Mouse (Mus musculus) kidney, adult 2 months (tissue): ENCODE measurements around the gene Samd1. TPM values are rescaled to one million over a fixed set of nuclear protein-coding genes. Genes with fewer than 3 reads are reported as not detected.
A peak's percentile ranks its signal among the peaks of the same experiment; 100 is the strongest.

ENCODE experiments used
- DNase-seq: peaks from one replicate; pipeline ENCODE4 v3.0.0; 2021
- H3K27ac ChIP-seq: fragments of 200-500 bp; 2 replicates; pipeline ENCODE4 v1.5.1; 2012; ENCODE audit warnings: low read depth, low read length, control low read depth, inconsistent platforms; ENCODE audit not compliant: insufficient read depth
- H3K27me3 ChIP-seq: fragments of 200-500 bp; replicated peaks from 2 replicates; pipeline ENCODE4 v1.6.1; 2012; ENCODE audit warnings: mild to moderate bottlenecking, moderate library complexity, low read length, inconsistent platforms; ENCODE audit not compliant: control insufficient read depth, insufficient read depth
- H3K36me3 ChIP-seq: fragments of 200-500 bp; 2 replicates; pipeline ENCODE4 v1.6.1; 2012; ENCODE audit warnings: mild to moderate bottlenecking, moderate library complexity, low read length, inconsistent platforms; ENCODE audit not compliant: control insufficient read depth, insufficient read depth
- H3K4me1 ChIP-seq: fragments of 200-500 bp; 2 replicates; pipeline ENCODE4 v1.6.1; 2011; ENCODE audit warnings: low read length; ENCODE audit not compliant: control insufficient read depth, insufficient read depth
- H3K4me3 ChIP-seq: fragments of 200-500 bp; 2 replicates; pipeline ENCODE4 v1.5.1; 2011; ENCODE audit warnings: mild to moderate bottlenecking, low read depth, low read length, control low read depth; ENCODE audit not compliant: insufficient read depth
- CTCF ChIP-seq: fragments of 200-500 bp; conservative IDR thresholded peaks from 2 replicates; pipeline ENCODE4 v1.5.1; 2011; ENCODE audit warnings: low read depth, mild to moderate bottlenecking, control low read depth, low read length, moderate library complexity, mixed read lengths; ENCODE audit not compliant: insufficient read depth, insufficient read length
- POLR2A ChIP-seq: fragments of 200-500 bp; IDR thresholded peaks from one replicate; pipeline ENCODE4 v1.6.1; 2011; ENCODE audit warnings: low read depth, low read length, control low read depth
- WGBS: fragments of 180-500 bp; shearing (Covaris S2); methylation state at CpG from one replicate; pipeline ENCODE4 v1.1.7; 2018; 5-methylcytosine and 5-hydroxymethylcytosine counted together
- polyA plus RNA-seq: library from polyadenylated mRNA; depleted of rRNA; stranded (reverse); fragments of >200 nt; gene quantifications from 2 replicates; pipeline ENCODE4 v1.2.3, GENCODE M21; 2012

Gene Samd1
- polyA plus RNA-seq, 1 experiment, result 37.2 TPM

GRCm38 (mm10) chr8:83967701-83968100 is 29.8 kb upstream of the Samd1 start:
- Histone ChIP-seq H3K36me3 (no peaks in the 10 kb centered on the region), H3K4me1 (peaks cover 6% of the 10 kb centered on the region; the same call in 1 of the 2 replicates), H3K4me3 (no peak overlapping the region), H3K27me3 (no peaks in the 10 kb centered on the region), H3K27ac (no peak overlapping the region)
- 97% methylated on average over 7 of the region's 7 CpGs for WGBS
- no peak for DNase-seq
- TF ChIP-seq CTCF (no peak), POLR2A (no peak)

GRCm38 (mm10) chr8:83971121-83971520 is 26.4 kb upstream of the Samd1 start:
- H3K27ac ChIP-seq, result no peak overlapping the region
- no peaks in the 10 kb centered on the region for H3K36me3 ChIP-seq
- WGBS, result 86% methylated on average over 4 of the region's 4 CpGs

GRCm38 (mm10) chr8:83971661-83972060 is 25.8 kb upstream of the Samd1 start:
- no peak for DNase-seq
- Histone ChIP-seq H3K4me1 (peaks cover 12% of the 10 kb centered on the region; the same call in 1 of the 2 replicates), H3K4me3 (peak overlapping the region; percentile 74; the same call in 1 of the 2 replicates), H3K27ac (peak overlapping the region; percentile 73), H3K36me3 (no peaks in the 10 kb centered on the region), H3K27me3 (no peaks in the 10 kb centered on the region)
- TF ChIP-seq POLR2A, result no peak
- TF ChIP-seq CTCF, result no peak
- 78% methylated on average over 6 of the region's 6 CpGs for WGBS

More at GRCm38 (mm10) chr8:83971121-83971520, 26.4 kb upstream of the Samd1 start:
- DNase-seq, result no peak
- H3K27me3 ChIP-seq, result no peaks in the 10 kb centered on the region
- H3K4me1 ChIP-seq, result peaks cover 12% of the 10 kb centered on the region; the same call in 1 of the 2 replicates
- H3K4me3 ChIP-seq, result no peak overlapping the region
- no peak for TF ChIP-seq CTCF
- no peak for TF ChIP-seq POLR2A

- Histone ChIP-seq H3K4me3 (peak within 1 kb of the TSS; percentile 79), H3K36me3 (no peaks in the 10 kb centered on the region), H3K27ac (peak within 1 kb of the TSS; percentile 73), H3K27me3 (no peaks in the 10 kb centered on the region), H3K4me1 (peaks cover 18% of the 10 kb centered on the region)
- WGBS, result under 1% methylated on average over 87 of the region's 94 CpGs
- TF ChIP-seq POLR2A (peak; percentile 20), CTCF (no peak)
- peak; percentile 100 for DNase-seq
These were observed 25.0 kb upstream of the Samd1 start, which contains the start of gene Prkaca for GRCm38 (mm10) chr8:83972150-83973120. Gene Prkaca (plus strand): TSS chr8:83972993.

GRCm38 (mm10) chr8:83973161-83974031 is 24.1 kb upstream of the Samd1 start:
- TF ChIP-seq POLR2A (no peak), CTCF (no peak)
- Histone ChIP-seq H3K36me3 (no peaks in the 10 kb centered on the region), H3K27ac (peak overlapping the region; percentile 48; the same call in 1 of the 2 replicates), H3K27me3 (no peaks in the 10 kb centered on the region), H3K4me3 (peak overlapping the region; percentile 79), H3K4me1 (peaks cover 27% of the 10 kb centered on the region)
- DNase-seq, result no peak
- WGBS, result 5% methylated on average over 37 of the region's 37 CpGs

- Histone ChIP-seq H3K36me3 (no peaks in the 10 kb centered on the region), H3K4me1 (peaks cover 27% of the 10 kb centered on the region), H3K27me3 (no peaks in the 10 kb centered on the region), H3K27ac (no peak overlapping the region), H3K4me3 (no peak overlapping the region)
- no peak for DNase-seq
- TF ChIP-seq POLR2A, result no peak
- no peak for TF ChIP-seq CTCF
- WGBS, result 87% methylated on average over 4 of the region's 4 CpGs
These were observed 23.0 kb upstream of the Samd1 start for GRCm38 (mm10) chr8:83974521-83974920.
